Mouse (Mus musculus) forebrain, embryonic 13.5 days (tissue): ENCODE results near the gene Cntd1. TPM values are rescaled to one million over a fixed set of nuclear protein-coding genes. Genes with fewer than 3 reads are reported as not detected.

Experiments
- ATAC-seq: fragments of 200-750 bp; cut with Nextera tagmentation; 2 replicates; pipeline ENCODE4 v1.8.0; 2017
- H3K27ac ChIP-seq: fragments of 300-500 bp; sonication (generic); 2 replicates; pipeline ENCODE4 v1.5.1; 2015; ENCODE audit warnings: inconsistent platforms, mild to moderate bottlenecking, moderate library complexity
- H3K27me3 ChIP-seq: fragments of 300-500 bp; sonication (generic); 2 replicates; pipeline ENCODE4 v1.6.1; 2015; ENCODE audit warnings: mild to moderate bottlenecking, inconsistent platforms
- H3K36me3 ChIP-seq: fragments of 300-500 bp; sonication (generic); 2 replicates; pipeline ENCODE4 v1.6.1; 2015; ENCODE audit warnings: mild to moderate bottlenecking, inconsistent platforms; ENCODE audit not compliant: poor library complexity, severe bottlenecking
- H3K4me1 ChIP-seq: fragments of 300-500 bp; sonication (generic); 2 replicates; pipeline ENCODE4 v1.6.1; 2015; ENCODE audit warnings: inconsistent platforms
- H3K4me2 ChIP-seq: fragments of 300-500 bp; sonication (generic); 2 replicates; pipeline ENCODE4 v1.6.1; 2015; ENCODE audit warnings: inconsistent platforms, mild to moderate bottlenecking, moderate library complexity
- H3K4me3 ChIP-seq: fragments of 300-500 bp; sonication (generic); 2 replicates; pipeline ENCODE4 v1.5.1; 2015; ENCODE audit warnings: mild to moderate bottlenecking, inconsistent platforms
- H3K9ac ChIP-seq: fragments of 300-500 bp; sonication (generic); 2 replicates; pipeline ENCODE4 v1.6.1; 2015; ENCODE audit warnings: mild to moderate bottlenecking, inconsistent platforms
- H3K9me3 ChIP-seq: fragments of 300-500 bp; sonication (generic); replicated peaks from 2 replicates; pipeline ENCODE4 v1.6.1; 2016; ENCODE audit warnings: inconsistent platforms
- WGBS: fragments of 180-500 bp; shearing (Covaris S2); methylation state at CpG from one replicate; pipeline ENCODE4 v1.1.7; 2015; 5-methylcytosine and 5-hydroxymethylcytosine counted together
- polyA plus RNA-seq: library from polyadenylated mRNA; unstranded; fragments of >200 nt; fragmentation: Nextera tagmentation; extraction: Ambion mirVana; gene quantifications from 2 replicates; pipeline ENCODE4 v1.2.1, GENCODE M21; 2015

The Cntd1 gene
- polyA plus RNA-seq, 1 experiment from 2014 or later, result 1.2 TPM

GRCm38 (mm10) chr11:101238071-101238647 lies 40.7 kb upstream of the Cntd1 start:
- ATAC-seq, result no peak
- no peak overlapping the region for H3K9ac ChIP-seq
- H3K36me3 ChIP-seq, result no peaks in the 10 kb centered on the region
- no peak overlapping the region for H3K4me2 ChIP-seq
- H3K27ac ChIP-seq, result no peak overlapping the region
- WGBS, result 54% methylated on average over 5 of the region's 5 CpGs
- no peak overlapping the region for H3K4me3 ChIP-seq
- H3K4me1 ChIP-seq, result no peaks in the 10 kb centered on the region
- H3K9me3 ChIP-seq, result no peaks in the 10 kb centered on the region
- H3K27me3 ChIP-seq, result 0 out of 2 replicates have a peak, but pooled peaks cover 6% of the 10 kb centered on the region

- ATAC-seq, result no peak
- 64% methylated on average over 4 of the region's 4 CpGs for WGBS
- Histone ChIP-seq H3K27me3 (peaks cover 57% of the 10 kb centered on the region), H3K27ac (no peak overlapping the region), H3K4me1 (peaks cover 12% of the 10 kb centered on the region), H3K9me3 (no peaks in the 10 kb centered on the region), H3K4me2 (no peak overlapping the region), H3K9ac (no peak overlapping the region), H3K36me3 (no peaks in the 10 kb centered on the region), H3K4me3 (no peak overlapping the region)
Measured at GRCm38 (mm10) chr11:101245071-101245470, 33.7 kb upstream of the Cntd1 start.

GRCm38 (mm10) chr11:101245855-101246701 lies 32.7 kb upstream of the Cntd1 start, which contains the start of gene Ramp2:
Gene Ramp2, plus strand, starts transcription at chr11:101246028.
- H3K9me3 ChIP-seq, result no peaks in the 10 kb centered on the region
- peak within 1 kb of the TSS; percentile 58 for H3K4me3 ChIP-seq
- peaks cover 57% of the 10 kb centered on the region for H3K27me3 ChIP-seq
- peak; percentile 65 for ATAC-seq
- H3K36me3 ChIP-seq, result no peaks in the 10 kb centered on the region
- H3K9ac ChIP-seq, result peak within 1 kb of the TSS; percentile 78
- H3K27ac ChIP-seq, result no peak within 1 kb of the TSS; the same call in 1 of the 2 replicates
- peaks cover 12% of the 10 kb centered on the region for H3K4me1 ChIP-seq
- 1% methylated on average over 58 of the region's 63 CpGs for WGBS
- H3K4me2 ChIP-seq, result peak within 1 kb of the TSS; percentile 97

- peak; percentile 55; the same call in 1 of the 2 replicates for ATAC-seq
- 2% methylated on average over 7 of the region's 7 CpGs for WGBS
- no peaks in the 10 kb centered on the region for H3K9me3 ChIP-seq
- H3K27ac ChIP-seq, result no peak overlapping the region
- H3K9ac ChIP-seq, result peak overlapping the region; percentile 78
- peak overlapping the region; percentile 97 for H3K4me2 ChIP-seq
- no peaks in the 10 kb centered on the region for H3K36me3 ChIP-seq
- H3K4me1 ChIP-seq, result peaks cover 12% of the 10 kb centered on the region
- peak overlapping the region; percentile 58 for H3K4me3 ChIP-seq
- H3K27me3 ChIP-seq, result peaks cover 57% of the 10 kb centered on the region
Measured at GRCm38 (mm10) chr11:101246702-101247012, 32.2 kb upstream of the Cntd1 start.

- ATAC-seq, result no peak
- WGBS, result 86% methylated on average over 6 of the region's 6 CpGs
- H3K4me1 ChIP-seq, result peaks cover 14% of the 10 kb centered on the region
- no peak overlapping the region for H3K4me3 ChIP-seq
- H3K9ac ChIP-seq, result no peak overlapping the region
- no peaks in the 10 kb centered on the region for H3K9me3 ChIP-seq
- no peaks in the 10 kb centered on the region for H3K36me3 ChIP-seq
- H3K4me2 ChIP-seq, result peak overlapping the region; percentile 97
- no peak overlapping the region for H3K27ac ChIP-seq
- peaks cover 57% of the 10 kb centered on the region for H3K27me3 ChIP-seq
Measured at GRCm38 (mm10) chr11:101247521-101248030, 31.2 kb upstream of the Cntd1 start.

- ATAC-seq, result no peak
- Histone ChIP-seq H3K9me3 (no peaks in the 10 kb centered on the region), H3K4me2 (no peak overlapping the region), H3K27me3 (peaks cover 51% of the 10 kb centered on the region), H3K9ac (no peak overlapping the region), H3K4me3 (no peak overlapping the region), H3K4me1 (peaks cover 20% of the 10 kb centered on the region), H3K36me3 (no peaks in the 10 kb centered on the region), H3K27ac (no peak overlapping the region)
- 37% methylated on average over 14 of the region's 14 CpGs for WGBS
Measured at GRCm38 (mm10) chr11:101248258-101248994, 30.4 kb upstream of the Cntd1 start.

GRCm38 (mm10) chr11:101251031-101251430 lies 27.8 kb upstream of the Cntd1 start:
- no peak overlapping the region for H3K9ac ChIP-seq
- H3K36me3 ChIP-seq, result peaks cover 2% of the 10 kb centered on the region; the same call in 1 of the 2 replicates
- no peaks in the 10 kb centered on the region for H3K9me3 ChIP-seq
- H3K27me3 ChIP-seq, result peaks cover 25% of the 10 kb centered on the region
- no peak overlapping the region for H3K4me2 ChIP-seq
- no peak for ATAC-seq
- no peak overlapping the region for H3K4me3 ChIP-seq
- 66% methylated on average over 2 of the region's 2 CpGs for WGBS
- H3K4me1 ChIP-seq, result peaks cover 26% of the 10 kb centered on the region
- H3K27ac ChIP-seq, result no peak overlapping the region

- H3K27ac ChIP-seq, result peak overlapping the region; percentile 84; the same call in 1 of the 2 replicates
- H3K4me1 ChIP-seq, result peaks cover 17% of the 10 kb centered on the region
- peak overlapping the region; percentile 93 for H3K4me3 ChIP-seq
- peak overlapping the region; percentile 95 for H3K4me2 ChIP-seq
- H3K9ac ChIP-seq, result peak overlapping the region; percentile 96
- H3K9me3 ChIP-seq, result no peaks in the 10 kb centered on the region
- ATAC-seq, result no peak
- H3K27me3 ChIP-seq, result peaks cover 6% of the 10 kb centered on the region
- WGBS, result 18% methylated on average over 7 of the region's 7 CpGs
- H3K36me3 ChIP-seq, result peaks cover 9% of the 10 kb centered on the region
Measured at GRCm38 (mm10) chr11:101252941-101253340, 25.9 kb upstream of the Cntd1 start.

- peak within 1 kb of the TSS; percentile 84 for H3K27ac ChIP-seq
- H3K27me3 ChIP-seq, result no peaks in the 10 kb centered on the region; the same call in 1 of the 2 replicates
- ATAC-seq, result peak; percentile 87
- H3K9ac ChIP-seq, result peak within 1 kb of the TSS; percentile 96
- H3K4me1 ChIP-seq, result peaks cover 17% of the 10 kb centered on the region
- H3K4me3 ChIP-seq, result peak within 1 kb of the TSS; percentile 93
- WGBS, result under 1% methylated on average over 35 of the region's 40 CpGs
- H3K4me2 ChIP-seq, result peak within 1 kb of the TSS; percentile 95
- H3K36me3 ChIP-seq, result peaks cover 18% of the 10 kb centered on the region
- H3K9me3 ChIP-seq, result no peaks in the 10 kb centered on the region
Measured at GRCm38 (mm10) chr11:101253613-101254389, 25.0 kb upstream of the Cntd1 start, which contains the start of gene Vps25. Gene Vps25, plus strand, starts transcription at chr11:101253707.

GRCm38 (mm10) chr11:101255826-101256775 lies 22.7 kb upstream of the Cntd1 start:
- no peak for ATAC-seq
- Histone ChIP-seq H3K9ac (no peak overlapping the region), H3K9me3 (no peaks in the 10 kb centered on the region), H3K4me2 (no peak overlapping the region), H3K4me3 (no peak overlapping the region), H3K36me3 (peaks cover 23% of the 10 kb centered on the region), H3K27ac (no peak overlapping the region), H3K4me1 (peaks cover 37% of the 10 kb centered on the region), H3K27me3 (peaks cover 11% of the 10 kb centered on the region)
- WGBS, result 91% methylated on average over 13 of the region's 13 CpGs
